Mouse (Mus musculus): ENCODE data around the gene Hoxd10.

The Hoxd10 gene

GRCm38 (mm10) chr2:74710929-74711543 is 19.3 kb downstream of the Hoxd10 start:
- no peak for DNase-seq

- no peak for DNase-seq
Observed at GRCm38 (mm10) chr2:74711721-74712621, 20.2 kb downstream of the Hoxd10 start, which contains the start of the genes Hoxd3 and Hoxd4. TSS of gene Hoxd3 (plus strand) at chr2:74711927. TSS of gene Hoxd4 (plus strand) at chr2:74711929.

DNA sequence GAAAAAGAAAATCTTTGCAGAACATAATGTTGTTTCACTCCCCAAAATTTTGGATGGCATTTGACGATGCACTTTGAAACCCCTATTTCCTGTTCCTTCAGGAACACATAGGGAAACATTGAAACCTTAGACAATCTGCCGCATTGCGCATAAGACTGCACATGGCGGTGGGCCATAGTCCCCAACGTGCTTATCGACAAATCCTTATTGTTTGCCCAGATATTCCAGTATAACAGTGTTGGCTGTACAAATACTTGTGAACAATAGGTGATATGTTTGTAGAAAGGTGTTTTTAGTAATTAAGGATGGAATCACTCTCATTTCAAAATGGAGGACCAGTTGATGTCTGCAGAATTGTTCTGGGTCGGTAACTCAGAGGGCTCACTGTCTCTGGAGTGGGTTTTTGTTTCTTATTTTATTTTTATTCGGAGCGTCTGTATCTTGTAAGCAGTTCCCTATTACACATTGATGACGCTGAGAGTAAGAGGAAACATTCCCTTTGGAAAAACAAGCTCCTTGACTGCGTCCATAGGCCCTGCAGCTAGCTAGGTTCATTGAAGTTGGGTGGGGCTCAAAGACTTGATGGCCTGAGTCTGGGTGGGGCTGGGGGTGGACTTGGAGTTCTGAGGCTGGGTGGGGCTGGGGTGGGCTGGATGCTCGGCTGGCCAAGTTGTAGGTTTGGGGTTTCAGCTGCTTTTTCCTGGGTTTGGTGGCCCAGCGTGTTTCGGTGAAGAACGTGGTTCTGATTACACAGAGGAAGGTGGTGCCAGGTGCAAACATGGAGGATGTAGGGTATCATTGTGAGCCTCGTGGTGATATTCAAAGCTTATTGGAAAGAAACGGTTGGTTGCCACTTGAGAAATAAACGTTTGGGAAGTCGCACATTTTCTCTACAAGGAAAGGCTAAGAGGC is 21.8 kb downstream of the Hoxd10 start:
- DNase-seq, result no peak

GRCm38 (mm10) chr2:74714156-74714789 is 22.5 kb downstream of the Hoxd10 start:
- no peak for DNase-seq

DNA sequence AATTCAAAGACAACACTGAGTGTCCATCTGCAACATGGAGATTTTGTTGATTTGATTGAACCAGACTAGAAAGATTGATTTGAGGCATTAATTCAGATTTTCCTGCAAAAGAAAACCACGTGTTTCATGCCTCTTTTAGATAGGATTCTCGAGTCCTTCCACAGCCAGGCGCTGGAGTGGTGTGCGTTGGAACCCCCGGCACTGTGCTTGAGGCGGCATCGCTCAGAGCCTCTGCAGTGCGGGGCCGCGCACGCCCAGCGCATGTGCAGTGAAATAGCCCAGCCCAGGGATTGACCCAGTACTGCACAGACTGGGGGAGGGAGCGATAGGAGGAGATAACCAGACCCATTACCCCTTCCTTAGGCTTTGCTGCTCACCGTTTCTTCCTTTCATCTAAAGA is 23.2 kb downstream of the Hoxd10 start:
- no peak for DNase-seq

GRCm38 (mm10) chr2:74715504-74716241 is 23.9 kb downstream of the Hoxd10 start:
- DNase-seq, result peak; percentile 22

DNA sequence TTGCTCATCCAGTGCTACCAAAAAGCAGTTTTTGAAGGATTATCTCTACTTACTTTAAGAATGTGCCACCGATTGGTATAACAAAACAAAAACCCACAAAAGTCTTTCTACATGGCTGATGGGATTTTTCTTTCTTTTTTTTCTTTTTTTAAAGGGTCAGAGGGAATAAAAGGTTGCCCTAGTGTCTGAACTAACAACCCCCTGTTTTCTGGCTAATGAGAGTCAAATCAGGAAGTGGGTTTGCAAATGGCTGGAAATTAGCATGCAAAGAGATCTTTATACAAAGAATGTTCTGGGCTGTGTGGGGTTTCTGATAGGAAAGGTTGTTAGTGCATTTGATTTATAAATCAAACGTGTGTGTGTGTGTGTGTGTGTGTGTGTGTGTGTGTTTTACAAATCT is 28.7 kb downstream of the Hoxd10 start:
- no peak for DNase-seq

DNA sequence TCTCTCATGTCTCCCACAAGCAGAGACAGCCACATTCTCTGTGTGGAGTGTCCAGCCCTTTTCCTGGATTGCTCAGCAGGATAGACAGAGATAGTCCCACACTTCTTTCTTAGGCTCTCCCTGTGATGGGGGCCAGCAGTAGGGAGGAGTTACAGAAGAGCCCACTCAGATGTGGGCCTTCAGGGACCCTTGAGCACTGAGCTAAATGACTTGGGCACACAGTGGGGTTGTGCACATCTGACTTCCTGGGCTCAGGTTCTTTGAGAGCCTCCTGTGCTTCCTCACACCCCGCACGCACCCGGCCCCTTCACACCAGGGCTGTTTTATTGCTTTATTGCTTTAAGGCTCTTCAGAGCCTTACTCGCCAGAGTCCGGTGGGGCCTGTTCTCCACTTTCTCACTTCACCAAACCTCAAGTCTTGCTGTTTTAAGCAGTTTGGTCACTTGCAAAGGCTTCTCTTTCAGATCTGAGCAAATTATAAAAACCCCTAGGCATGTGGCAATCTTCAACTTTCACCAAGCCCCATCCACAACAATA is 29.3 kb downstream of the Hoxd10 start:
- DNase-seq, result no peak

DNA sequence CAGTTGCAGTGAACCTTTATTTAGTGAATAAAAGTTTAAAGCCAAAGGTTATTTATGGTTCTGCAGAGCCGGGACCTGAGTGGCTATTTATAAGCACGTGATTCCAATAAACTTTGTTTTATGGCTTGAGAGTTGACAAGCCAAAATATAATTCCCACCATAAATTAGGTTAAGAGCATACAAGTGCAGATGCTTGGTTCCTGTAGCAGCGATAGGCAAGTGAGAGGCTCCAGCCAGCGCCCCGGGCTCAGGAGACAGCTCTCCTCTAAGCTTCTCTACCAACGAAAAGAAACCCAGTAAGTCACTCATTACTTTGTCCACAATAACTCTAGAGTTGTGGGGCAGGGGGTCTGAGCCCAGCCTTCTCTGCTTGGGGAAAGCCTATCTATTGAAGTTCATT is 30.2 kb downstream of the Hoxd10 start:
- no peak for DNase-seq

DNA sequence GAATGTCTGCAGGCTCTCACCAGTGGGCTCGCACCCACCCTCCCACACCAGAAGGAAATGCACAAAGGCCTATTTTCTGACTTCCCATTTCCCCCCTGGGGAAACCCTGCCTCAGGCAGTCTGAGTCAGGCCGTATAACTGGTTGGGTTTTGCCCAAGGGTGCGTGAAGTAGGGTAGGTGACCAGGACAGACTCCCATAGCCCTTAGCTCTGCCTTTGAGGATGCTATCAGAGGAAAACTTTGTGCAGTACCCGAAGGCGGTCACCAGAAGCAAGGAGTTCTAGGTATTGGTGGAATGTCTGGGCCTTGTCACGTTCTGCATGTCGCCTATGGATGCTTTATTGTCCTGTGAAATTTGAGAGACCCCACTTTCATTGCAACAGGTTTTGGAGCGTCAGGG is 31.2 kb downstream of the Hoxd10 start:
- no peak for DNase-seq

- DNase-seq, result no peak
Observed at GRCm38 (mm10) chr2:74724244-74725015, 32.7 kb downstream of the Hoxd10 start.

DNA sequence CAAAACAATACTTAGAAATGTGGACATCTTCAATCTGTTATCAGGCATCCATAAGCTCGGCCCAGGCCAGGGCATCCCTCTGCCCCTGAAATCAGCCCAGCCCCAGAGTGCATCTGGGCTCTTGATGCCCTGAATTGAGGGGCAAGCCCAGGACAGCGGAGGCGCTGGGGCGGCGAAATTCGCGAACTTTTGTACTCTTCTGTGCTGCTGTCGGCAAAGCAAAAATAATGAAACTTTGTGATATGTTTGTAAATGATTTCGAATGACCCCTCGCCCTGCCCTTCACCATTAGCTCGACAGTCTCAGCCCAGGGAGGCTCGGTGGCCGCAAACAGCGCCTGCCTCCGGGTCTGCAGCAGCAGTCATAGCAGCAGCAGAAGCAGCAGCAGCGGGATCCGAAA is 33.4 kb downstream of the Hoxd10 start:
- no peak for DNase-seq

- no peak for DNase-seq
Observed at GRCm38 (mm10) chr2:74726551-74726950, 34.8 kb downstream of the Hoxd10 start, which contains the start of gene Gm28230. TSS of gene Gm28230 (plus strand) at chr2:74726728.

- DNase-seq, result no peak
Observed at GRCm38 (mm10) chr2:74726973-74727639, 35.4 kb downstream of the Hoxd10 start.

GRCm38 (mm10) chr2:74727640-74728302 is 36.0 kb downstream of the Hoxd10 start:
- DNase-seq, result no peak

DNA sequence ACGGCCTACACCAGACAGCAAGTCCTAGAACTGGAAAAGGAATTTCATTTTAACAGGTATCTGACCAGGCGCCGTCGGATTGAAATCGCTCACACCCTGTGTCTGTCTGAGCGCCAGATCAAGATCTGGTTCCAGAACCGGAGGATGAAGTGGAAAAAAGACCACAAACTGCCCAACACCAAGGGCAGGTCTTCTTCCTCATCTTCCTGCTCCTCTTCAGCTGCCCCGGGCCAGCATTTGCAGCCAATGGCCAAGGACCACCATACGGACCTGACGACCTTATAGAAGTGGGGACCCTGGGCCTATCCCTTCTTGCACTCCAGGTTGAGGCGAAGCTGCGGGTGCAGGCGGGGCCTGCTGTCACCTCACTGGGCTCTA is 36.6 kb downstream of the Hoxd10 start:
- no peak for DNase-seq

DNA sequence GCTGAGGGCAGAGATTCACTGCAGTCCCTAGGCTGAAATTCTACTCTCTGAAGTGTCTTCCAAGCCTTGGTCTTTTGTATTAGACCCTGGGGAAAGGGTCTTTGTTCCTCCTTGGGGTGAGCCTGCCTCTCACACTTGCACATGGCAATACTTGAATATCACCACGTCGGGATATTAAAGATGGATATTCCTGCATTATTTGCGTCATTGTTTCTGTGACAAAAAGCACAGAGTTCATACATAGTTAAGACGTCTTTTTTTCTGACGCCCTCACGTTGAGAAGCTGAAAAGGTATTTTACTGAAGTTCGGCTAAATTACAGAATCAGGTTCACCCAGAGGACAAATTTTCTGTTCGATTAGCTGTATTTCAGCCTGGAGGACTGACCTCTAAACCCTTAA is 38.6 kb downstream of the Hoxd10 start:
- no peak for DNase-seq

DNA sequence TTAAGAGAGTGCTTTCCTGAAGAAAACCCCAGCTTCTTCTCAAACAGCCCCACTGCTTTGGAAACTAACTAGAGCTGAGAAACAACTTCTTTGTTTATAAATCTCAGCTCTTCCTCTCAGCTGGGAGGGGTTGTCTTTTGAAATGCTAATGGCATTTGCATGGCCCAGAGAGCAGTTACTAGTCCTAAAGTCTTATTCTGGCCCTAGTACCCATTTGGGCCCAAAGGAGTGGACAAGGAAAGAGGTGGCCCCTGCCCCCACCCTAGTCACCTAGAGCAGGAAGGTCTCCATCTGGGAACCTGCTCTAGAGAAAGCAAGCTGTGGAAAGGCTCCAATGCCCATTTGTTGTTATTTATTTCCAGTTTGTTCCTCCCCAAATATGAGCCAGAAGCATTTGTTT is 39.3 kb downstream of the Hoxd10 start:
- DNase-seq, result no peak

GRCm38 (mm10) chr2:74731799-74732512 is 40.2 kb downstream of the Hoxd10 start:
- DNase-seq, result no peak
